Mouse (Mus musculus) CH12.LX (cell line): ENCODE measurements at regions not wholly inside any gene's neighbourhood (a gene's known extent, or its start where the extent isn't known, plus 50 kb on each side); places are given as distances from the start of the nearest gene placed in this dataset.

Source experiments
- CHD1 ChIP-seq: IDR thresholded peaks from 2 replicates; pipeline ENCODE4 v1.6.1; 2012; ENCODE audit warnings: low read depth, low read length, improper control_type of control experiment, inconsistent platforms
- CTCF ChIP-seq, 2 experiments: IDR thresholded peaks in 1 of 2; conservative IDR thresholded peaks in 1 of 2; 2 replicates each; pipeline ENCODE4 v1.5.1; 2011 to 2012; ENCODE audit warnings: low read depth in 2 of 2, low read length in 2 of 2, improper control_type of control experiment in 1 of 2, inconsistent platforms in 1 of 2, mild to moderate bottlenecking in 1 of 2, moderate library complexity in 1 of 2
- ELF1 ChIP-seq: IDR thresholded peaks from 2 replicates; pipeline ENCODE4 v1.6.1; 2014; ENCODE audit warnings: low read depth, mild to moderate bottlenecking, inconsistent platforms, low read length, improper control_type of control experiment
- EP300 ChIP-seq: IDR thresholded peaks from 2 replicates; pipeline ENCODE4 v1.6.1; 2011; ENCODE audit warnings: low read length, improper control_type of control experiment
- JUND ChIP-seq: conservative IDR thresholded peaks from 2 replicates; pipeline ENCODE4 v1.6.1; 2011; ENCODE audit warnings: low read depth, low read length, improper control_type of control experiment
- POLR2A ChIP-seq: IDR thresholded peaks from 2 replicates; pipeline ENCODE4 v1.6.1; 2011; ENCODE audit warnings: low read depth, mild to moderate bottlenecking, improper control_type of control experiment, low read length
- POLR2AphosphoS2 ChIP-seq: IDR thresholded peaks from 2 replicates; pipeline ENCODE4 v1.6.1; 2011; ENCODE audit warnings: low read depth, low read length, improper control_type of control experiment
- RAD21 ChIP-seq: IDR thresholded peaks from 2 replicates; pipeline ENCODE4 v1.6.1; 2011; ENCODE audit warnings: low read depth, mild to moderate bottlenecking, low read length, improper control_type of control experiment, moderate library complexity
- RCOR1 ChIP-seq: conservative IDR thresholded peaks from 2 replicates; pipeline ENCODE4 v1.6.1; 2012; ENCODE audit warnings: low read depth, mild to moderate bottlenecking, inconsistent platforms, low read length, improper control_type of control experiment
- UBTF ChIP-seq: IDR thresholded peaks from 2 replicates; pipeline ENCODE4 v1.6.1; 2012; ENCODE audit warnings: low read depth, mild to moderate bottlenecking, inconsistent platforms, low read length, improper control_type of control experiment, moderate library complexity
- USF1 ChIP-seq: IDR thresholded peaks from 2 replicates; pipeline ENCODE4 v1.6.1; 2014; ENCODE audit warnings: low read depth, mild to moderate bottlenecking, inconsistent platforms, low read length, improper control_type of control experiment
- ZMIZ1 ChIP-seq: IDR thresholded peaks from 2 replicates; pipeline ENCODE4 v1.6.1; 2012; ENCODE audit warnings: low read depth, mild to moderate bottlenecking, inconsistent platforms, low read length, improper control_type of control experiment
- ZNF384 ChIP-seq: IDR thresholded peaks from 2 replicates; pipeline ENCODE4 v1.6.1; 2012; ENCODE audit warnings: low read depth, low read length, improper control_type of control experiment, inconsistent platforms

DNA sequence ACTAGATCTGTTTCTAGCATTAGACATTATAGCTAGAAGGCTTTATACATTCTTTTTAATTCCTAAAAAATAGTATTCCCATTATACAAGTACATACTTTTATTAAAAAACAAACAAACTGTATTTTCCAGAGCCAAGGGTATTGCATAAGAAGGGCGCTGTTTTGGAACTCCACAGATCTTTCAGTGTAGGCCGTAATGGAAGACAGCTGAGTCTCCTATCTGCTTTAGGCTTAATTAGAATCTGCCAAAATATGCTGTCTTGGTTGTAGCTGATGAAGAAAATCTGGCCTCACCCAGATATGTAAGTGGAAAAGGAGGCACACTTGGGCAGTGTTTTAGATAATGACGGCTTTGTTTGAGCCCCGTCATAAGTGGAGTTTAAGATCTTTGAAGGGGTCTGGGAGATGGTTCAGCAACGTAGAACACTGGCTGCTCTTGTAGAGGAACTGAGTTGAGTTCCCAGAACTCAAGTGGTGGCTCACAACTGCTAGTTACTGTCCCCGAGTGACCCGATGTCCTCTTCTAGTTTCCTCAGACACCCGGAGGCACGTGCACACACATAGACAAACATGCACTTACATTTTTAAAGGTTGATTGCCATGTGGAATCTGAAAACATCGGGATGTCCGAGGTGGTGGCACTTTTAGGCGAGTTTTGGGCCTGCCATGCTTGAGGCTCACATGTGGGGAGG, 118.6 kb upstream of the Spata13 start:
- TF ChIP-seq UBTF (no peak), EP300 (no peak), RAD21 (no peak), ZMIZ1 (no peak), POLR2A (no peak), CHD1 (no peak), ELF1 (no peak), CTCF (conservative IDR thresholded peaks at IDR 0.05 in 1 of 2, IDR thresholded peaks at IDR 0.05 in 1 of 2; ENCODE audit: low read depth in 2 of 2, low read length in 2 of 2) (no peak), RCOR1 (no peak), ZNF384 (no peak), JUND (no peak), POLR2AphosphoS2 (no peak), USF1 (no peak)
